Mouse (Mus musculus): ENCODE results near the gene Mfsd6l. TPM values are rescaled to one million over a fixed set of nuclear protein-coding genes. Genes with fewer than 3 reads are reported as not detected.

Gene Mfsd6l
- polyA plus RNA-seq, 2 experiments = 0.26 to 0.31 TPM

DNA sequence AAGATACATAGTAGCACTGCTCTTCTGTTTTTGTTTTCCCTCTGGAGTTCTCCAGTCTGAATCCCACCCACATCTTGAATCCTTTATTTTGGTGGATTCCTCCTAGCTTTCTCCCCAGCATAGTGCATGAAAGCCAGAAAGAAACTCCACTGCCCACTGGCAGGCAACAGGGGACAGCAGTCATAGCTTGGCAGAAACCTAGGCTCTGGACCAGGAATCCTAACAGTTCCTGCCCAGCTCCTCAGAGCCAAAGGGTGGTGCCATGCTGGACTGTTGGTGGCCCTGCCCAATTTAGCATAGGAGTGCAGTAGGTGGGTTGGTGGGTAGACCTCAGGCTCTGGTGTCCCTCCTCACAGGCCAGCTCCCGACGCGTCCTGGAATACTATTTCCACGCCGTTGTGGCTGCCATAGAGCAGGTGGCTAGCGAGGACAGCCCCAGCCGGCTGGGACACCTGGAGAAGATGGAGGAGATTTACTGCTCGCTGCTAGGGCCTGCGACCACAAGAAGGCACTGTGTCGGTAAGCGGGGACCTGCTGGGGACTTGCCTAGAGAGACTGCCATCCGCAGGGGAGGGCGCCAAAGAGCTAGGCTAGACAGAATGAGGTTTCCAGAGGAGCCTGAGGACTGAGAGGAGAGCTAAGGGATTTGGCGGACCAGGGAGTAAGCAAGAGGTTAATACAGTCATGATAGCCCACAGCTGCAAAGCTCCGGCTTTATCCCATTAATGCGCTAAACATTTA is 24.8 kb upstream of the Mfsd6l start:
- no peaks in the 10 kb centered on the region for H3K36me3 ChIP-seq (ENCODE audit: control insufficient read depth, insufficient read depth, low read length)

DNA sequence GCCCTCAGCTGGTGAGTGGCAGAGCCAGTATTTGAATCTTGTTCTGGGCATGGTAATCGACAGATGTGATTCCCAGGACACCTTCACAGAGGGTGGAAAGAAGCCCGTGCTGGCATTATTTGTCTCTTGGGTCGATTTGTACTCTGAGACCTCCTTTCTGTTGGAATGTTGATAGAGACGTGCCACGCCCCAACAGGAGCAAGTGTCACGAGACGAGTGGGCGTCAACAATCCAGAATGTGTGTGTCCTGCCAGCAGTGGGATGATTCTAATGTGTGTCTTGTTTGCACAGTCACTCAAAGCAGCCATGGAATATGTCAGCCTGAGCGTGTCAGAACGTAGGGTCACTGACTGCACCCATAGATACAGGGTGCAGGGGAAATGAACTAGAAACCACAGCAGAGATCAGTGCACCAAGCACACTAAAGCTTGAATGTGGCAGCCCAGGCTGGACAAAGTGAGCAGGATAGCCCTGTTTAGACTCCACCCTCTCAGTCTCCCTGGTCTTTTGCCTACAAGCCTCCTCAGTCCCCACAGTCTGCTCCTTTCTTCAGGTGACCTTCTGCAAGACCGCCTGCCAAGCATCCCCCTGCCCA is 23.9 kb upstream of the Mfsd6l start:
- no peak for ATAC-seq (ENCODE audit: low FRiP score, low read depth)
- WGBS = 75% methylated on average over 11 of the region's 11 CpGs
- H3K9ac ChIP-seq (ENCODE audit: low read depth, low read length, severe bottlenecking) = no peak overlapping the region
- no peaks in the 10 kb centered on the region for H3K36me3 ChIP-seq (ENCODE audit: control insufficient read depth, insufficient read depth, low read length)
- no peak overlapping the region for H3K27ac ChIP-seq (replicated peaks; ENCODE audit: low read depth, low read length)
- no peak overlapping the region for H3K4me2 ChIP-seq (replicated peaks; ENCODE audit: low read depth, low read length, severe bottlenecking)
- TF ChIP-seq POLR2A (IDR thresholded peaks at IDR 0.05; ENCODE audit: borderline replicate concordance, extremely low read depth, insufficient read depth, insufficient read length) = no peak
- H3K4me1 ChIP-seq (ENCODE audit: control insufficient read depth, insufficient read depth, low read length) = no peaks in the 10 kb centered on the region
- H3K4me3 ChIP-seq (replicated peaks; ENCODE audit: low read length) = no peak overlapping the region
- no peaks in the 10 kb centered on the region for H3K27me3 ChIP-seq (ENCODE audit: control insufficient read depth, insufficient read depth, low read length)
- H3K9me3 ChIP-seq (ENCODE audit: control insufficient read depth, low read length) = no peaks in the 10 kb centered on the region
- DNase-seq (ENCODE audit: low spot score) = no peak

More for the DNA sequence above, 24.8 kb upstream of the Mfsd6l start:
- no peaks in the 10 kb centered on the region for H3K4me1 ChIP-seq (ENCODE audit: control insufficient read depth, insufficient read depth, low read length)
- H3K9me3 ChIP-seq (ENCODE audit: control insufficient read depth, low read length) = no peaks in the 10 kb centered on the region
- ATAC-seq (ENCODE audit: low FRiP score, low read depth) (no peak), DNase-seq (ENCODE audit: low spot score) (no peak)
- H3K27ac ChIP-seq (replicated peaks; ENCODE audit: low read depth, low read length) = no peak overlapping the region
- TF ChIP-seq POLR2A (IDR thresholded peaks at IDR 0.05; ENCODE audit: borderline replicate concordance, extremely low read depth, insufficient read depth, insufficient read length) = no peak
- no peaks in the 10 kb centered on the region for H3K27me3 ChIP-seq (ENCODE audit: control insufficient read depth, insufficient read depth, low read length)
- no peak overlapping the region for H3K4me2 ChIP-seq (replicated peaks; ENCODE audit: low read depth, low read length, severe bottlenecking)
- WGBS = 18% methylated on average over 16 of the region's 16 CpGs
- no peak overlapping the region for H3K9ac ChIP-seq (ENCODE audit: low read depth, low read length, severe bottlenecking)
- H3K4me3 ChIP-seq (replicated peaks; ENCODE audit: low read length) = no peak overlapping the region

DNA sequence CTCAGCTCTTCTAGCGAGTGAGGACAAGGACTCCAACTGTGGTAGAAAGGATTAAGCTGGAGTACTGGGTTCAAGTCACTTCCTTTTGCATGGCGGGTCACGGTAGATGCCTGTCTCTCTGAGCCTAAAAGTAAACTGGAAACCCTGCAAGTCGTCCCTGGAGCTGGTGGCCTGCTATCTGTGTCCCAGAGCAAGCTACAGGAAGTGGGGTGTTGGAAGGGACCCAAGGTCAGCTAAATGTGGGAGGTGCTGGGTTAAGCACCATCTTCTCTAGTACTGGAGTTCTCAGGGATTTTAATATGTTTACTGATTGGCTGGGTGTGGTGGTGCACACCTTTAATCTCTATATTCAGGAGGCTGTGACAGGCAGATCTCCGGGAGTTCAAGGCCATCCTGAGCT is 23.2 kb upstream of the Mfsd6l start:
- no peak overlapping the region for H3K27ac ChIP-seq (replicated peaks; ENCODE audit: low read depth, low read length)
- H3K4me3 ChIP-seq (replicated peaks; ENCODE audit: low read length) = no peak overlapping the region
- WGBS = 77% methylated on average over 5 of the region's 5 CpGs
- DNase-seq (ENCODE audit: low spot score) (no peak), ATAC-seq (ENCODE audit: low FRiP score, low read depth) (no peak)
- H3K36me3 ChIP-seq (ENCODE audit: control insufficient read depth, insufficient read depth, low read length) = no peaks in the 10 kb centered on the region
- H3K4me1 ChIP-seq (ENCODE audit: control insufficient read depth, insufficient read depth, low read length) = no peaks in the 10 kb centered on the region
- no peak for TF ChIP-seq POLR2A (IDR thresholded peaks at IDR 0.05; ENCODE audit: borderline replicate concordance, extremely low read depth, insufficient read depth, insufficient read length)
- no peaks in the 10 kb centered on the region for H3K27me3 ChIP-seq (ENCODE audit: control insufficient read depth, insufficient read depth, low read length)
- no peak overlapping the region for H3K4me2 ChIP-seq (replicated peaks; ENCODE audit: low read depth, low read length, severe bottlenecking)
- no peak overlapping the region for H3K9ac ChIP-seq (ENCODE audit: low read depth, low read length, severe bottlenecking)
- H3K9me3 ChIP-seq (ENCODE audit: control insufficient read depth, low read length) = no peaks in the 10 kb centered on the region

DNA sequence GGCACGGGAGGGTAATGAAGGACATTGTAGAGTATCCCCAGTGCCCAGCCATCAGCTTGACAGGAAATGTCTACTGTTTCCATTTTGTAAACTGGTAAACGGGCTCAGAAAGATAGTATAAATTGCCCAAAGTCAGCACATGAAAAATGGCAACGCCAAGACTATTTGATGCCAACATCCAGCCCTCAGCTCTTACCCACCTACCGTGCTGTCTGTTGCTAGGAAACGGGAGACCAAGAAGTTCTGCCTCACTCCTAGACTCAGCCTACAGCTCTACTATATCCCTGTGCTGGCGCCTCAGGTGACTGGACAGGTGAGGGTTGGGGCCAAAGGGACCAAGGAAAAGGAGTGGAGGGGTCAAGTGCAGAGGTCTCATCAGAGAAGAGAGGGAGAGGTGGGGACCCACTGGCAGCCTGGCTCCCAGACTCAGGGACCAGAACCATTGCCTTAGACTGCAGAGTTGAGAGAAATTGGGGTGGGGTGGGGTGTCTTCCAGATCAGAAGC is 22.0 kb upstream of the Mfsd6l start:
- Histone ChIP-seq H3K36me3 (ENCODE audit: control insufficient read depth, insufficient read depth, low read length) (no peaks in the 10 kb centered on the region), H3K27me3 (ENCODE audit: control insufficient read depth, insufficient read depth, low read length) (no peaks in the 10 kb centered on the region), H3K27ac (replicated peaks; ENCODE audit: low read depth, low read length) (no peak overlapping the region), H3K9ac (ENCODE audit: low read depth, low read length, severe bottlenecking) (no peak overlapping the region), H3K4me2 (replicated peaks; ENCODE audit: low read depth, low read length, severe bottlenecking) (no peak overlapping the region), H3K4me3 (replicated peaks; ENCODE audit: low read length) (no peak overlapping the region), H3K9me3 (ENCODE audit: control insufficient read depth, low read length) (no peaks in the 10 kb centered on the region), H3K4me1 (ENCODE audit: control insufficient read depth, insufficient read depth, low read length) (no peaks in the 10 kb centered on the region)
- TF ChIP-seq POLR2A (IDR thresholded peaks at IDR 0.05; ENCODE audit: borderline replicate concordance, extremely low read depth, insufficient read depth, insufficient read length) = no peak
- DNase-seq (ENCODE audit: low spot score) = no peak
- WGBS = 86% methylated on average over 6 of the region's 6 CpGs
- ATAC-seq (ENCODE audit: low FRiP score, low read depth) = no peak

DNA sequence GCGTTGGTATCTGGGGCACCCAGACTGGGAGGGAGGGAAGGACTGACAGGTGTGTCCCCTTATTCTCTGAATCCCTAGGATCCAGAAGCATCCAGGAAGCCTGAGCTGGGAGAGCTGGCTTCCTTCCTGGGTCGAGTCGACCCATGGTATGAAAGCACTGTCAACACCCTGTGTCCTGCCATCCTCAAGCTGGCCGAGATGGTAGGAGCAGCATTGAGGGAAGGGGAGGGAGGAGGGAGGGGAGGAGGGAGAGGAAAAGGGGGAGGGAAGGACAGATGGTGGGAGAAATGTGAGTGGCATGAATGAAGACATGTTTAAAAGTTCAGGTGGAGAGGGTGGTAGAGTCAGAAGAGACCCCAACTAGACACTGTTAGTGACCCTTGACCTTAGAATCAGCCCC is 20.0 kb upstream of the Mfsd6l start:
- H3K9me3 ChIP-seq (ENCODE audit: control insufficient read depth, low read length) = no peaks in the 10 kb centered on the region
- no peak for TF ChIP-seq POLR2A (IDR thresholded peaks at IDR 0.05; ENCODE audit: borderline replicate concordance, extremely low read depth, insufficient read depth, insufficient read length)
- no peak for DNase-seq (ENCODE audit: low spot score)
- ATAC-seq (ENCODE audit: low FRiP score, low read depth) = no peak
- H3K27ac ChIP-seq (replicated peaks; ENCODE audit: low read depth, low read length) = no peak overlapping the region
- no peak overlapping the region for H3K4me2 ChIP-seq (replicated peaks; ENCODE audit: low read depth, low read length, severe bottlenecking)
- no peak overlapping the region for H3K4me3 ChIP-seq (replicated peaks; ENCODE audit: low read length)
- no peaks in the 10 kb centered on the region for H3K36me3 ChIP-seq (ENCODE audit: control insufficient read depth, insufficient read depth, low read length)
- H3K27me3 ChIP-seq (ENCODE audit: control insufficient read depth, insufficient read depth, low read length) = no peaks in the 10 kb centered on the region
- no peaks in the 10 kb centered on the region for H3K4me1 ChIP-seq (ENCODE audit: control insufficient read depth, insufficient read depth, low read length)
- H3K9ac ChIP-seq (ENCODE audit: low read depth, low read length, severe bottlenecking) = no peak overlapping the region
- 54% methylated on average over 4 of the region's 4 CpGs for WGBS
